Mouse (Mus musculus) kidney, postnatal 0 days (tissue): ENCODE data around the gene Odf3b. TPM values are rescaled to one million over a fixed set of nuclear protein-coding genes. Genes with fewer than 3 reads are reported as not detected.

ENCODE experiments used
- ATAC-seq: fragments of 200-750 bp; cut with Nextera tagmentation; replicated peaks from 2 replicates; pipeline ENCODE4 v1.8.0; 2017; ENCODE audit warnings: low read depth, moderate number of reproducible peaks, moderate TSS enrichment, moderate library complexity; ENCODE audit not compliant: low FRiP score
- DNase-seq: peaks from one replicate; pipeline ENCODE4 v3.0.0-alpha.2; 2016; ENCODE audit warnings: low spot score
- H3K27ac ChIP-seq: fragments of 300-500 bp; sonication (generic); 2 replicates; pipeline ENCODE4 v1.5.1; 2014; ENCODE audit warnings: mild to moderate bottlenecking
- H3K27me3 ChIP-seq: fragments of 300-500 bp; sonication (generic); 2 replicates; pipeline ENCODE4 v1.6.1; 2014; ENCODE audit warnings: low read length, mixed read lengths; ENCODE audit not compliant: insufficient read depth
- H3K36me3 ChIP-seq: fragments of 300-500 bp; sonication (generic); 2 replicates; pipeline ENCODE4 v1.6.1; 2014; ENCODE audit warnings: low read length, mixed read lengths; ENCODE audit not compliant: insufficient read depth
- H3K4me1 ChIP-seq: fragments of 300-500 bp; sonication (generic); replicated peaks from 2 replicates; pipeline ENCODE4 v1.6.1; 2014; ENCODE audit warnings: antibody characterized with exemption, low read length, mixed read lengths; ENCODE audit not compliant: insufficient read depth
- H3K4me2 ChIP-seq: fragments of 300-500 bp; sonication (generic); 2 replicates; pipeline ENCODE4 v1.6.1; 2014; ENCODE audit warnings: mild to moderate bottlenecking, low read length, moderate library complexity, mixed read lengths
- H3K4me3 ChIP-seq: fragments of 300-500 bp; sonication (generic); replicated peaks from 2 replicates; pipeline ENCODE4 v1.5.1; 2014; ENCODE audit warnings: low read depth, low read length
- H3K9ac ChIP-seq: fragments of 300-500 bp; sonication (generic); 2 replicates; pipeline ENCODE4 v1.6.1; 2014; ENCODE audit warnings: low read depth, low read length
- H3K9me3 ChIP-seq: fragments of 300-500 bp; sonication (generic); replicated peaks from 2 replicates; pipeline ENCODE4 v1.6.1; 2016; ENCODE audit warnings: low read length, inconsistent platforms, mixed read lengths
- CTCF ChIP-seq: IDR thresholded peaks from 2 replicates; pipeline ENCODE4 v1.5.1; 2016; ENCODE audit warnings: antibody characterized with exemption, low read depth, mild to moderate bottlenecking, moderate library complexity
- WGBS: fragments of 180-500 bp; shearing (Covaris S2); extraction: QIAGEN DNeasy Blood & Tissue Kit; methylation state at CpG from one replicate; pipeline ENCODE4 v1.1.7; 2014; 5-methylcytosine and 5-hydroxymethylcytosine counted together
- polyA plus RNA-seq: library from polyadenylated mRNA; unstranded; fragments of >200 nt; fragmentation: Nextera tagmentation; extraction: Ambion mirVana; gene quantifications from 2 replicates; pipeline ENCODE4 v1.2.1, GENCODE M21; 2015

Odf3b gene
- polyA plus RNA-seq, 1 experiment from 2014 or later: 0.68 TPM

GRCm38 (mm10) chr15:89373762-89374248 lies 5.3 kb downstream of the Odf3b start, which contains the start of gene Sco2:
Sco2 (minus strand) TSS chr15:89373846.
- Histone ChIP-seq H3K4me3 (peak within 1 kb of the TSS; percentile 53), H3K27ac (peak within 1 kb of the TSS; percentile 92), H3K9me3 (no peaks in the 10 kb centered on the region), H3K36me3 (peaks cover 32% of the 10 kb centered on the region), H3K27me3 (peaks cover 20% of the 10 kb centered on the region), H3K4me1 (peaks cover 25% of the 10 kb centered on the region), H3K9ac (peak within 1 kb of the TSS; percentile 72), H3K4me2 (peak within 1 kb of the TSS; percentile 88)
- DNase-seq (peak; percentile 92), ATAC-seq (peak; percentile 77)
- TF ChIP-seq CTCF: peak; percentile 83
- 0% methylated on average over 35 of the region's 42 CpGs for WGBS

- peak overlapping the region; percentile 53 for H3K4me3 ChIP-seq
- peak overlapping the region; percentile 88 for H3K4me2 ChIP-seq
- H3K36me3 ChIP-seq: peaks cover 38% of the 10 kb centered on the region
- H3K9ac ChIP-seq: peak overlapping the region; percentile 72
- TF ChIP-seq CTCF: peak; percentile 52; the same call in 1 of the 2 replicates
- H3K27ac ChIP-seq: peak overlapping the region; percentile 92
- H3K4me1 ChIP-seq: peaks cover 19% of the 10 kb centered on the region
- peak; percentile 86 for ATAC-seq
- H3K27me3 ChIP-seq: peaks cover 15% of the 10 kb centered on the region
- no peaks in the 10 kb centered on the region for H3K9me3 ChIP-seq
- peak; percentile 89 for DNase-seq
- 1% methylated on average over 35 of the region's 35 CpGs for WGBS
Measured at GRCm38 (mm10) chr15:89373027-89373761, 5.9 kb downstream of the Odf3b start.

- peaks cover 44% of the 10 kb centered on the region for H3K36me3 ChIP-seq
- no peak for TF ChIP-seq CTCF
- H3K4me2 ChIP-seq: peak overlapping the region; percentile 88
- DNase-seq (no peak), ATAC-seq (no peak)
- H3K4me1 ChIP-seq: peaks cover 18% of the 10 kb centered on the region
- no peak overlapping the region; the same call in 1 of the 2 replicates for H3K4me3 ChIP-seq
- peaks cover 8% of the 10 kb centered on the region for H3K27me3 ChIP-seq
- WGBS: 71% methylated on average over 7 of the region's 7 CpGs
- no peak overlapping the region for H3K9ac ChIP-seq
- H3K27ac ChIP-seq: no peak overlapping the region
- no peaks in the 10 kb centered on the region for H3K9me3 ChIP-seq
Measured at GRCm38 (mm10) chr15:89372536-89372935, 6.5 kb downstream of the Odf3b start.

- H3K4me2 ChIP-seq: no peak overlapping the region
- no peak for TF ChIP-seq CTCF
Measured at GRCm38 (mm10) chr15:89372068-89372467, 7.0 kb downstream of the Odf3b start.

GRCm38 (mm10) chr15:89365141-89365551 lies 13.9 kb downstream of the Odf3b start:
- Histone ChIP-seq H3K4me3 (no peak overlapping the region), H3K36me3 (peaks cover 78% of the 10 kb centered on the region), H3K27me3 (no peaks in the 10 kb centered on the region), H3K4me1 (no peaks in the 10 kb centered on the region), H3K27ac (no peak overlapping the region), H3K4me2 (no peak overlapping the region), H3K9me3 (no peaks in the 10 kb centered on the region), H3K9ac (no peak overlapping the region)
- WGBS: 93% methylated on average over 4 of the region's 4 CpGs
- ATAC-seq (no peak), DNase-seq (no peak)
- no peak for TF ChIP-seq CTCF

More at GRCm38 (mm10) chr15:89372068-89372467, 7.0 kb downstream of the Odf3b start:
- H3K27ac ChIP-seq: no peak overlapping the region
- H3K4me1 ChIP-seq: peaks cover 14% of the 10 kb centered on the region
- H3K9me3 ChIP-seq: no peaks in the 10 kb centered on the region
- H3K9ac ChIP-seq: no peak overlapping the region
- H3K36me3 ChIP-seq: peaks cover 49% of the 10 kb centered on the region
- ATAC-seq: no peak
- no peak overlapping the region for H3K4me3 ChIP-seq
- DNase-seq: no peak
- WGBS: 86% methylated on average over 13 of the region's 13 CpGs
- H3K27me3 ChIP-seq: peaks cover 3% of the 10 kb centered on the region; the same call in 1 of the 2 replicates

GRCm38 (mm10) chr15:89363051-89363450 lies 16.0 kb downstream of the Odf3b start:
- H3K36me3 ChIP-seq: peaks cover 58% of the 10 kb centered on the region
- no peaks in the 10 kb centered on the region for H3K4me1 ChIP-seq
- H3K4me2 ChIP-seq: no peak overlapping the region
- H3K4me3 ChIP-seq: no peak overlapping the region
- TF ChIP-seq CTCF: no peak
- H3K9me3 ChIP-seq: no peaks in the 10 kb centered on the region
- no peaks in the 10 kb centered on the region for H3K27me3 ChIP-seq
- ATAC-seq: no peak
- 87% methylated on average over 7 of the region's 7 CpGs for WGBS
- no peak overlapping the region for H3K27ac ChIP-seq
- DNase-seq: no peak
- no peak overlapping the region for H3K9ac ChIP-seq
